Mouse (Mus musculus) ES-Bruce4 (cell line): ENCODE results near the gene Klk1b5. TPM values are rescaled to one million over a fixed set of nuclear protein-coding genes. Genes with fewer than 3 reads are reported as not detected.
"Not testable (repeated sequence)": the region's sequence is repeated elsewhere in the genome, so short reads cannot be mapped to it uniquely, and the experiment has no call there.

Experiments used
- H3K27ac ChIP-seq: 2 replicates; pipeline ENCODE4 v1.5.1; 2012; ENCODE audit warnings: low read length, inconsistent platforms; ENCODE audit not compliant: insufficient read depth
- H3K27me3 ChIP-seq: 2 replicates; pipeline ENCODE4 v1.6.1; 2012; ENCODE audit warnings: mild to moderate bottlenecking, low read length, inconsistent platforms; ENCODE audit not compliant: control insufficient read depth, poor library complexity, insufficient read depth, severe bottlenecking
- H3K36me3 ChIP-seq: 2 replicates; pipeline ENCODE4 v1.6.1; 2012; ENCODE audit warnings: inconsistent platforms, mild to moderate bottlenecking, low read length, moderate library complexity; ENCODE audit not compliant: control insufficient read depth, poor library complexity, insufficient read depth, severe bottlenecking
- H3K4me1 ChIP-seq: one replicate; pipeline ENCODE4 v1.8.1; 2011; ENCODE audit warnings: low read length; ENCODE audit not compliant: control insufficient read depth, insufficient read depth
- H3K4me3 ChIP-seq: 2 replicates; pipeline ENCODE4 v1.5.1; 2011; ENCODE audit warnings: low read depth, mild to moderate bottlenecking, low read length
- H3K9ac ChIP-seq: 2 replicates; pipeline ENCODE4 v1.6.1; 2012; ENCODE audit warnings: low read depth, mild to moderate bottlenecking, inconsistent platforms; ENCODE audit not compliant: poor library complexity, severe bottlenecking
- H3K9me3 ChIP-seq: replicated peaks from 2 replicates; pipeline ENCODE4 v1.6.1; 2012; ENCODE audit warnings: mild to moderate bottlenecking, low read length, inconsistent platforms; ENCODE audit not compliant: control insufficient read depth, poor library complexity, insufficient read depth, severe bottlenecking
- CTCF ChIP-seq: IDR thresholded peaks from one replicate; pipeline ENCODE4 v1.8.1; 2011; ENCODE audit warnings: low read depth, low read length
- EP300 ChIP-seq: IDR thresholded peaks from 2 replicates; pipeline ENCODE4 v1.6.1; 2011; ENCODE audit warnings: low read depth, low read length; ENCODE audit not compliant: insufficient read depth
- POLR2A ChIP-seq: IDR thresholded peaks from one replicate; pipeline ENCODE4 v1.8.1; 2011; ENCODE audit warnings: low read length; ENCODE audit not compliant: insufficient read depth
- polyA plus RNA-seq: library from polyadenylated mRNA; stranded (reverse); fragments of >200 nt; gene quantifications from 2 replicates; pipeline ENCODE4 v1.2.4, GENCODE M21; 2011; ENCODE audit warnings: low read depth; ENCODE audit not compliant: missing spikeins, insufficient read depth, insufficient read length

Gene Klk1b5
- polyA plus RNA-seq, 1 experiment: not detected

DNA sequence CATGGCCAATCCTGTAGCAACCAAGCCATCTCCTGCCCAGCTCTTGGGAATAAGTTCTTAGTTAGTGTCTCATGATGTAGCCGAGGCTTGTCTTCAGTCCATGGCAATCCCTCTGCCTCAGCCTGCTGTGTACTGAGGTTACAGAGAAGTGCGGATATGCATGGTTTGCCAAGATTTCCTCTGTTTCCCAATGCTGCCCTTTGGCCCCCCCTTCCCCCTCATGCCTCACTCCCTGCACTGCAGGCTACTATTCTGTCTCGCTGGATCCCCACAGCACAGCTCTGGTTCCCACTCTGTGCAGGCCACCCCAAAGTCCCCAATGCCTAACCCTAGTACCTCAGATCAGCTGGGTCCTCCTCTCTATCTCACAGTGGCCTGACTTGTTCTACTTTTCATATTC lies 7.4 kb upstream of the Klk1b5 start:
- H3K9ac ChIP-seq: no peak overlapping the region
- no peaks in the 10 kb centered on the region for H3K27me3 ChIP-seq
- no peak overlapping the region for H3K27ac ChIP-seq
- no peaks in the 10 kb centered on the region for H3K9me3 ChIP-seq
- H3K36me3 ChIP-seq: no peaks in the 10 kb centered on the region
- no peak for TF ChIP-seq CTCF
- no peak for TF ChIP-seq EP300
- no peak for TF ChIP-seq POLR2A
- H3K4me3 ChIP-seq: no peak overlapping the region
- H3K4me1 ChIP-seq: no peaks in the 10 kb centered on the region

DNA sequence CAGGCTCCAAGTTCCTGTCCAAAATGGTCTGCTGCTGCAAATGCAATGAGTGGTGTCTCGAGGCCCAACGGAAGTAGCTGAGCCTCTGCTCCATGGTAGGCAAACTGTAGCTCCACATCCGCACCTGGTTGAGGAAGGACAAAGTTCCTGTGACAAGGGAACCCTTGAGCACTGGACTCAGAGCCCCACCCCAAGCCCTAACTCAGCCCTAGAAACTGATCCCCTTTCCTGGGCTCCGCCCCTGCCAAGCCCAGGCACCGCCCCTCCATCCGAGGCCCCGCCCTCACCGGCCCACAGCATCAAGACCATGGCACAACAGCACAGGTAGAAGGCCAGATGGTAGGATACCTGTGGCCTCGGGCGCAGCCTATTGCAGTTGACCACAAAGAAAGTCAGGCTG lies 5.9 kb downstream of the Klk1b5 start:
- H3K27me3 ChIP-seq, H3K27ac ChIP-seq, H3K9ac ChIP-seq, H3K9me3 ChIP-seq, H3K4me1 ChIP-seq, H3K4me3 ChIP-seq, H3K36me3 ChIP-seq: not testable (repeated sequence)

DNA sequence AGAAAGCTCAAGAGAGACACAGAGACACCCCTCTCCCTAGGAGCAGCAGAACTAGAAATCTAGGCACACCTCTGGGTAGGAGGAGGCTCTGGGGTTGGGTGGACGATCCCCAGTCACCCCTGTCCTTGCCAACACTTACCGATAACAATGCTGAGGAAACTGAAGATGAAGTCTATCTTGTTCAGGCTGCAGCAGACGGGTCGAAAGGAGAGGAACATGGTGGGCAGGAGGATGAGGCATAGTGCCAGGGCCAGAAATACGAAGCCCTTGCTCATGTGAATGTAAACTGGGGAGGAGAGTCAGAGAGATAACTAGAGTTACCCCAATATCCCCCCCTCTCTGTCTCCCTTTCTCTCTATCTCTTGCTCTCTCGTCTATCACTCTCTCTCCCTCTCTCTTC lies 6.6 kb downstream of the Klk1b5 start:
- not testable (repeated sequence) for H3K4me1 ChIP-seq, H3K36me3 ChIP-seq, H3K9ac ChIP-seq, H3K9me3 ChIP-seq, H3K27ac ChIP-seq, H3K4me3 ChIP-seq, H3K27me3 ChIP-seq

DNA sequence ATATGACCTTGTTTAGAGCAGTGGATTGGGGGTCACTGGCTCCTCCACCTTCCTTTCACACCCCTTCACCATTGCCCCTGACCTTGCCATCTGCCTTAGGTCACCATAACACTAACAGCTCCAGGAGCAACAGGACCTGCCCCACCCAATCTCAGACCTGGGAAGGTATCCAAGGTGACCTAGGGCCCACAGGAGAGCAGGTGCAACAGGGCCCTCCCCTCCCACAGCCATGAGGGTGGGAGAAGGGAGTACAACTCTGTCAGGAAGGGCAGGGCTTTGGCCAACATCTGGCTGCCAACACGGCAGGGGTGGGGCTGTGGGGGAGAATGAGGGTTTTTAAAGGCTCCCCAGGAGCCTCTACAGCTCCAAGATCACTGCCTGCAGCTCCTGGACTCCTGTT lies 9.3 kb downstream of the Klk1b5 start, which contains the start of gene Klk1:
Gene Klk1, plus strand, starts transcription at position 285 of the 400 bp plus-strand sequence.
- H3K27me3 ChIP-seq: no peaks in the 10 kb centered on the region
- no peak within 1 kb of the TSS for H3K27ac ChIP-seq
- H3K36me3 ChIP-seq: no peaks in the 10 kb centered on the region
- TF ChIP-seq EP300 (peak; percentile 78; the same call in 1 of the 2 replicates), POLR2A (no peak), CTCF (no peak)
- H3K4me1 ChIP-seq: no peaks in the 10 kb centered on the region
- no peak within 1 kb of the TSS for H3K9ac ChIP-seq
- no peaks in the 10 kb centered on the region for H3K9me3 ChIP-seq
- no peak within 1 kb of the TSS for H3K4me3 ChIP-seq

DNA sequence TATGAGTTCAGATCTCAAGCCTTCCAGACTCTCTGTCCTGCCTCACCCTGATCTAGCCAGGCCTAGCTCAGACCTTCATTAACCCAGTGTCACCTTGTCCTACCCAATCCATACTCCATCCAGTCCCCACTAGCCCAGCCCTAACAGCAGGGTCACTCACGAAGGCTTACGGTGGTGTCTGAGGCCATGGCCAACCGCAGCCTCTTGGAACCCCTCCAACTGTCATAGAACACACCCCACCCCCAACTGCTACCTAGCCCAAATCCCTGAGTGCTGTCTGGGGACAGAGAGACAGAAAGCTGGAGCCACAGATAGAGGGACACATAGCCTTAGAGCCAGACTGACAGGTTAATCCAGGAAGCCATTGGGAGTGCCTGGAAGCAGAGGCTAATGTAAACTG lies 20.2 kb downstream of the Klk1b5 start, which contains the start of gene Gm36864:
Gene Gm36864, plus strand, starts transcription at position 269 of the 400 bp plus-strand sequence.
- Histone ChIP-seq H3K27me3 (no peaks in the 10 kb centered on the region), H3K9ac (no peak within 1 kb of the TSS), H3K36me3 (no peaks in the 10 kb centered on the region), H3K9me3 (no peaks in the 10 kb centered on the region), H3K4me1 (no peaks in the 10 kb centered on the region), H3K27ac (no peak within 1 kb of the TSS), H3K4me3 (no peak within 1 kb of the TSS)
- TF ChIP-seq EP300 (no peak), CTCF (no peak), POLR2A (no peak)

DNA sequence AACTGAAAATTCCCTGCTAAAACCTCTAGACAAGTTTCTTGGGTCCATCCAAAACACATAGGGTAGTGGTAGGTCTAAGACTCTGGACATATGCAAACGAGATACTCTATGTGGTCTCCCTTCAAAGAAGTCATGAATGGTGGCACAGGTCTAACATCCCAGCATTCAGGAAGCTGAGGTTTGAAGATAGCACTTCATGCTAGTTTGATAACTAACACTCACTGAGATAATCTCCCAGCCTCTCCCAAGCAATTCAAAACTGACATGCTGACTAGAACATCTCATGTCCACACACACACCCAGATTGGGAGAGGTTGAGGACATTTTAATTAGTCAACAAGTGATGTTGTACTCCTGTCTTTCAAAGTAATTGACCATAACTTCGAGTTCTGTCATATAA lies 24.2 kb downstream of the Klk1b5 start:
- H3K9ac ChIP-seq: no peak overlapping the region
- H3K27ac ChIP-seq: no peak overlapping the region
- no peaks in the 10 kb centered on the region for H3K27me3 ChIP-seq
- no peaks in the 10 kb centered on the region for H3K9me3 ChIP-seq
- no peaks in the 10 kb centered on the region for H3K36me3 ChIP-seq
- H3K4me1 ChIP-seq: no peaks in the 10 kb centered on the region
- TF ChIP-seq CTCF: no peak
- TF ChIP-seq POLR2A: no peak
- no peak for TF ChIP-seq EP300
- no peak overlapping the region for H3K4me3 ChIP-seq
